Mouse (Mus musculus): ENCODE measurements around the gene Raet1d. TPM values are rescaled to one million over a fixed set of nuclear protein-coding genes. Genes with fewer than 3 reads are reported as not detected.
A peak's percentile ranks its signal among the peaks of the same experiment; 100 is the strongest.
"Not testable (repeated sequence)": the region's sequence is repeated elsewhere in the genome, so short reads cannot be mapped to it uniquely, and the experiment has no call there.

Raet1d gene
- polyA plus RNA-seq, 1 experiment from 2014 or later = 5.1 TPM

- not testable (repeated sequence) for DNase-seq; H3K4me2 ChIP-seq; ATAC-seq (ENCODE audit: low read depth); H3K27me3 ChIP-seq; H3K27ac ChIP-seq; H3K36me3 ChIP-seq; H3K4me3 ChIP-seq (replicated peaks); H3K9ac ChIP-seq; H3K9me3 ChIP-seq (replicated peaks); H3K4me1 ChIP-seq (replicated peaks)
- WGBS (ENCODE audit: insufficient replicate concordance) = 78% methylated on average over 7 of the region's 7 CpGs
These were observed 29.8 kb downstream of the Raet1d start for GRCm38 (mm10) chr10:22390146-22390545.

GRCm38 (mm10) chr10:22391616-22392015 lies 31.3 kb downstream of the Raet1d start:
- not testable (repeated sequence) for H3K27ac ChIP-seq; ATAC-seq (ENCODE audit: low read depth); DNase-seq; H3K36me3 ChIP-seq; H3K4me2 ChIP-seq; H3K4me1 ChIP-seq (replicated peaks); H3K4me3 ChIP-seq (replicated peaks); H3K27me3 ChIP-seq; H3K9me3 ChIP-seq (replicated peaks); H3K9ac ChIP-seq
- WGBS (ENCODE audit: insufficient replicate concordance) = 75% methylated on average over 4 of the region's 5 CpGs

GRCm38 (mm10) chr10:22393028-22393824 lies 32.9 kb downstream of the Raet1d start:
- H3K4me1 ChIP-seq (replicated peaks); H3K4me3 ChIP-seq (replicated peaks); H3K9me3 ChIP-seq (replicated peaks); H3K9ac ChIP-seq; H3K27ac ChIP-seq; H3K4me2 ChIP-seq; DNase-seq; ATAC-seq (ENCODE audit: low read depth); H3K36me3 ChIP-seq; H3K27me3 ChIP-seq: not testable (repeated sequence)
- no CpG with 5 or more reads among the region's 2 CpGs for WGBS (ENCODE audit: insufficient replicate concordance)

- not testable (repeated sequence) for H3K36me3 ChIP-seq; H3K27me3 ChIP-seq; H3K4me3 ChIP-seq (replicated peaks); H3K27ac ChIP-seq; DNase-seq; H3K9ac ChIP-seq; H3K4me1 ChIP-seq (replicated peaks); ATAC-seq (ENCODE audit: low read depth); H3K9me3 ChIP-seq (replicated peaks); H3K4me2 ChIP-seq
- 18% methylated on average over 1 of the region's 1 CpGs for WGBS (ENCODE audit: insufficient replicate concordance)
These were observed 36.3 kb downstream of the Raet1d start for GRCm38 (mm10) chr10:22396680-22397079.

GRCm38 (mm10) chr10:22402225-22402917 lies 42.0 kb downstream of the Raet1d start:
- H3K4me3 ChIP-seq (replicated peaks); H3K4me1 ChIP-seq (replicated peaks); H3K4me2 ChIP-seq; H3K27ac ChIP-seq; H3K36me3 ChIP-seq; H3K9ac ChIP-seq; H3K27me3 ChIP-seq; DNase-seq; H3K9me3 ChIP-seq (replicated peaks): not testable (repeated sequence)
- WGBS (ENCODE audit: insufficient replicate concordance) = 0% methylated on average over 8 of the region's 11 CpGs
- ATAC-seq (ENCODE audit: low read depth) = peak; percentile 61

- not testable (repeated sequence) for H3K4me2 ChIP-seq; H3K4me3 ChIP-seq (replicated peaks); H3K9me3 ChIP-seq (replicated peaks); H3K27ac ChIP-seq; DNase-seq; ATAC-seq (ENCODE audit: low read depth); H3K27me3 ChIP-seq; H3K4me1 ChIP-seq (replicated peaks); H3K36me3 ChIP-seq; H3K9ac ChIP-seq
- WGBS (ENCODE audit: insufficient replicate concordance) = 0% methylated on average over 1 of the region's 8 CpGs
These were observed 53.5 kb downstream of the Raet1d start for GRCm38 (mm10) chr10:22413702-22414494.

Other genes with a start within 250 kb of the Raet1d start
- 3.0 and 3.2 TPM in 2 replicates for gene E030030I06Rik, start 211.3 kb upstream of the Raet1d start, polyA plus RNA-seq (2015; fragmentation: Nextera tagmentation; extraction: Ambion mirVana)
- 0.77 and 1.1 TPM in 2 replicates for gene Raet1e, start 202.0 kb upstream of the Raet1d start, polyA plus RNA-seq (2015; fragmentation: Nextera tagmentation; extraction: Ambion mirVana)
- gene H60b, start 202.0 kb upstream of the Raet1d start, polyA plus RNA-seq (2015; fragmentation: Nextera tagmentation; extraction: Ambion mirVana) = 0.12 TPM in 1 of 2 replicates, not detected in the other